Mouse (Mus musculus): Measurements from ENCODE around the gene Tbx19.

DNA sequence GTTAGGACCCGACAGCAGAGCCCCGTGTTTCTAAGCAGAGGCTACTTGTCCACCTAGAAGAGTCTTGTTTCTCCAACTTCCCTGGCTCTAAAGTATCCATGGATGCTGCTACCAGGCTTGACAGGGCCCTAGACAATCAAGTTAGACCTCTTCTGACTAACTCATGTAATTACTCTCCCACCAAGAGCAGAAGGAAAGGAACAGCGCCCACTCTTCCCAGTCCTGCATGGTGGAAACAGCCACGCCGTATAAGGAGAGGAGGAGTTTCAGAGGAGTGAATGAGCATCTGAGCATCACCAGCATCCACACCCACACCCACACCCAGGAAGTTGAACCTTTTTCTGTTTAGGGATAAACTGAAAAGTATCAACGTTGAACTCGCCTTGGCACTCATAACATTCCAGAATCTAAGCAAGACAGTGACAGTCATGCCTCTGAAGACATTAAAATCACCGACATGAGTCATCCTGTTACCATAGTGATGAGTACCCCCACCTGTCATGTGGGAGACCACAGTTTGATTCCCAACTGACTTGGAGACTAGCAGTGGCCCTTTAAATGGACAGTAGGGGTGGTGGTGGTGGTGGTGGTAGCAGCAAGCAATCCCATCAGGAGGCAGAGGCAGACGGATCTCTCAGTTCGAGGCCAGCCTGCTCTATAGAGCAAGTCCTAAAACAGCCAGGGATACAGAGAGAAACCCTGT, 30.1 kb upstream of the Tbx19 start:
- TF ChIP-seq CTCF (IDR thresholded peaks at IDR 0.05; ENCODE audit: low read depth, low read length) (no peak), POLR2A (IDR thresholded peaks at IDR 0.05; ENCODE audit: extremely low read depth, insufficient read depth, low read length) (no peak)
